Mouse (Mus musculus): ENCODE data around the gene Trim80.

DNA sequence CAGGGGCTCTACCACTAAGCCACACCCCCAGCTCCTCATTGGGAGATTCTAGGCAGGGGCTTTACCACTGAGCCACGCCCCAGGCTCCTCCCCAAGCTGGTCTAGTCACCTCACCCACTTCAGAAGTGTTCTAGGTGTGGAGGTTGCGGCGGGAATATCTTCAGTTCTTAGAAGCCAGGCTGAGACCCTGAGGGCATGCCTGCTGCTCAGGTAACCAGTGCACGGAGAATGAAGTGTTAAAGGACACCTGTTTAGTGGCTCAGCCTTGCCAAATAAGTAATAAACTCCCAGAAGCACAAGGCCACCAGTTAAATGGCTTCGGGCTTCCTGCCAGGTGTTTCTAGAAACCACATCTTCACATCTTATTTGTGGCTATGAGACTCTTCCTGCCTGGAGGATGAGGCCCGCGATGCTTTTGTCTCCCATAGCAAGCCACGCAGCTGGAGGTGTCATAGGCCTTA, 11.5 kb downstream of the Trim80 start:
- TF ChIP-seq CTCF (IDR thresholded peaks at IDR 0.05; ENCODE audit: extremely low read depth, insufficient read length, insufficient replicate concordance, low read depth, low read length) = no peak
- TF ChIP-seq POLR2A (IDR thresholded peaks at IDR 0.05; ENCODE audit: low read depth, low read length) = no peak

Data from small intestine, adult 2 months (tissue).